Mouse (Mus musculus) left cerebral cortex, postnatal 10 days (tissue): ENCODE results near the gene Prx. TPM values are rescaled to one million over a fixed set of nuclear protein-coding genes. Genes with fewer than 3 reads are reported as not detected.

Source experiments
- DNase-seq, 2 experiments: peaks; one replicate each; pipeline ENCODE4 v3.0.0; 2021 to 2022; ENCODE audit warnings: low spot score in 2 of 2, mixed read lengths in 1 of 2; ENCODE audit errors: extremely low spot score in 1 of 2
- intact Hi-C: fragments of 180-260 bp; cut with DNase I; formaldehyde crosslinking; loops from one replicate; pipeline ENCODE4 v1.15.1; 2025
- total RNA-seq, 2 experiments: library from RNA; stranded (reverse); gene quantifications; 2 replicates each; pipeline ENCODE4 v1.2.3; 2021

The Prx gene
- total RNA-seq = 1 to 10 TPM; 1.4 TPM

- DNase-seq = no peak
- intact Hi-C loops = no loop called here
Observed at GRCm38 (mm10) chr7:27499036-27499435, at the start of gene Prx. TSS of gene Prx (plus strand) at chr7:27499324.

DNA sequence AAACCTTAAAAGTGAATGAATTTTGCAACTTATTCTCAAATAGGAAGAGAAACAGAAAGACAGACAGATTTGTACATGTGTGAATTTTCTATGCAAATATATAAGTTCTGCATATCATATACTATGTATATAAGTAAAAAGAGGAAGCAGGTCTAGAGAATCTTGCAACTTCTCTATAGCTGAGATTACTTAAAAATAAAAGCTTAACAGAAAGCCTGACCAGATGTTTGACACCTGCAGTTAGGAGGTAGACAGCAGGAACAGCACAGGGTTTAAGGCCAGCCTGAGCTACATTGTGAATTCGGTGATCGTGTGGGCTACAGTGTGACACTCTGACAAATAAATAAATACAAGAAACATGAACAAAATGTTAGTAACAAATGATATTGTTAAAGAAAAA lies 47.8 kb upstream of the Prx start:
- intact Hi-C loops = no loop called here
- no peak for DNase-seq

DNA sequence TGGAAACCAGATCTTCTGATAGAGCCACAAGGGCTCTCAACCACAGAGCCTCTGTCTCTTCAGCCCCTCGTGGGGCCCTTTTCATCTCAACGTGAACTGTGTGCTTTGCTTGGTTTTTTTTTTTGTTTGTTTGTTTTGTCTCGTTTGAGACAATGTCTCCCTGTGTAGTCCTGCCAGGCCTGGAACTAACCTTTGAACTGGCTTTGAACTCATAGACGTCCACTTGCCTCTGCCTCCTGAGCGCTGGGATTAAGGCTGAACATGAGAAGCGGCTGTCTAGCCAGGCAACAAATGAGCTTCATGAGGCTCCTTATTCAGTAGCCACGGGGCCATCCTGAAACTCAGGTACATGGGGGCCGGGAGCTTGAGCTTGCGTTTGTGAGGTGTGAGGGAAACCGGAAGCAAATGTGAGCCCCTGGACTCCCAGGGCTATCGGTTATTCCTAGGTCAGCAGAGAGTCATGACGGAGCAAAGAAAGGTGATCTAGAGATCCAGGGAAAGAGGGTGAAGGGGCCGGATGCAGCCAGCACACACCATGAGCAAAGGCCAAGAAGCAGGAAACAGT lies 46.8 kb upstream of the Prx start:
- no peak for DNase-seq
- intact Hi-C loops = no loop called here

DNA sequence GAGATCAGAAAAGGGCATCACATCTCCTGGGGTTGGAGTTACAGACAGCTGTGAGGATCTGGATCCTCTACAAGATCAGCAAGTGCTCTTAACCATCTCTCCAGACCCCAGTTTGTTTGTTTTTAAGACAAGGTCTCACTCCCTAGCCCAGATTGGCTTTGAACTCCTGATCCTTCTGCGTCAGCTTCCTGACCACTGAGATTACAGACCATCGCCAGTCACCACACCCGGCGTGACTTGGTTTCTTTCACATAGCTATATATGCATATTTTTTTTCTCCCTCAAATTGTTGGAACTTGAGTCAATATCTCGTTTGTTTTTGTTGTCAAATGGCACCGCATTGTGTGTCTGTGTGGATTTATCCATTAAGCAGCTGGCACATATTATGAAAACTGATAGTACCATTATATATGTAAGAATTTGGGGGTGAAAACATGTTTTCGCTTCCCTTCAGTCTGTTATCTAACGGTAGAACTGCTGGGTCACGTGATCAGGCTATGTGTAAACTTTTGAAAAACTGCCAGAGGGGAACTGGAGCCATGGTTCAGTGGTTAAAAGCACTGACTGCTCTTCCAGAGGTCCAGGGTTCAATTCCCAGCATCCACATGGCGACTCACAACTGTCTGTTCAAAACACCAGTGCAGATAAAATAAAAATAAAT lies 44.5 kb upstream of the Prx start:
- DNase-seq = no peak
- intact Hi-C loops = no loop called here

DNA sequence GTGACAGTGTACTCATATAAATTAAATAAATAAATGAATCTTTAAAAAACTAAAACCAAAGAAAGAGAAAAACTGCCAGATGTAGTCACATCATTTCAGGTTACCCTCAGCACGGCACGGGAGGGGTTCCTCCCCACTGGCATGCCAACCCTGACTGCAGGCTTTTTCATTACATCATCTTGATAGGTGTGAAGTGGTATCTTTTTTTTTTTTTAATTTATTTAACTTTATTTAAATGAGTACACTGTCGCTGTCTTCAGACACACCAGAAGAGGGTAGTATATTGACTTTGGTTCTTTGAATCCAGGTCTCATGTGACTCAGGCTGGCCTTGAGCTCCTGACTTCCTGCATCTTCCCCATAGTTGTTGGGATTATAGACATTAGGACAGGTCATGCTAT lies 43.9 kb upstream of the Prx start:
- no peak for DNase-seq
- intact Hi-C loops = no loop called here

DNA sequence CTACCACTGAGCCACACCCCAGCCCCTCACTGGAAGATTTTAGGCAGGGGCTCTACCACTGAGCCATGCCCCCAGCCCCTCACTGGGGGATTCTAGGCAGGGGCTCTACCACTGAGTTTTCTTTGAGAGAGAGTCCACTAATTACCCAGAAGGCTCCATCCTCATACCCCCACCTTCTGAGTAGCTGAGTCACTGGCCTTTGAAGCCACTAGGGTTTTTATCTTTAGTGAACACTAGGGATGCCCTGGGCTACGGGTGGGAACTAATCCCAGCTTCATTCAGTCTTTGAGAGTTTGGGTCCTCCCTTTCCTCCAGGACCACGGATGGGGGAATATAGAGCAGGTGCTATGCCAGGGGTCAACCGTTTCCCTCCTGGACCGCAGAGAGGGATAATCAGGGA lies 40.5 kb upstream of the Prx start:
- intact Hi-C loops = no loop called here
- DNase-seq = no peak

DNA sequence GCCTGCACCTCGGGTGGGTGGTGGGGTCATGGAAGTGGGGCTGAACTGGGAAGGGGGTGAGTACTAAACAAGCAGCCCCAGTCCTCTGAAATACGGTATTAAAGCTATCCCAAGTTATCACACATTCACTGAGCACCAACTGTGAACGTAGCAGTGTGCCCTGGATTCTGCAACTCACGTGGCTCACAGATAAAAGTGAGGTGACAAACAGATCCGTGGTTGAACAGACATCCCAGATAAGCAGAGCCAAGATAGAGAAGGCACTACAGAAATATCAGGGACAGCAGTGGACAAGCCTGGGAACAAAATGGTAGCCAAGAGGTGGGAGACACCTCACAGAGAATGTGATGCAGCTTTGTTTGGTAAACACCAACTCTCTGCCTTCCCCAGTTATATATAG lies 39.5 kb upstream of the Prx start:
- no peak for DNase-seq
- intact Hi-C loops = no loop called here

GRCm38 (mm10) chr7:27460477-27460876 lies 38.6 kb upstream of the Prx start:
- DNase-seq = no peak
- intact Hi-C loops = no loop called here

DNA sequence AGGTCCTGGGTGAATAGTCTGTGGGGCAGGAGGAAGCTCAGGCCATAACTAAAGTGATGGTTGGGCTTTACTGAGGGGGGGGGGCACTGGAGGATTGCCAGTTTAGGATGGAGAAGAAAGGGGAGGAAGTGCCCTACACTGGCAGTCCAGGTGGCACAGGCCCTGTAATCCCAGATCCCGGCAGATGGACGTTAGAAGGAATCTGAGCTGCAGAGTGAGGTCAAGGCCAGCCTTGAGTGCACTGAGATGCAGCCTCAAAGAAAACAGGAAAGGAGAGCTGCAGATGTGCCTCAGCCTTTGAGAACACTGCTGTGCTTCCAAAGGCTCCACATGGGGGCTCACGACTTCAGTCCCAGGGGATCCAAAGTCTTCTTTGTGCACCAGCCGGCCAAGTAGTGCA lies 31.5 kb upstream of the Prx start:
- intact Hi-C loops = no loop called here
- no peak for DNase-seq

DNA sequence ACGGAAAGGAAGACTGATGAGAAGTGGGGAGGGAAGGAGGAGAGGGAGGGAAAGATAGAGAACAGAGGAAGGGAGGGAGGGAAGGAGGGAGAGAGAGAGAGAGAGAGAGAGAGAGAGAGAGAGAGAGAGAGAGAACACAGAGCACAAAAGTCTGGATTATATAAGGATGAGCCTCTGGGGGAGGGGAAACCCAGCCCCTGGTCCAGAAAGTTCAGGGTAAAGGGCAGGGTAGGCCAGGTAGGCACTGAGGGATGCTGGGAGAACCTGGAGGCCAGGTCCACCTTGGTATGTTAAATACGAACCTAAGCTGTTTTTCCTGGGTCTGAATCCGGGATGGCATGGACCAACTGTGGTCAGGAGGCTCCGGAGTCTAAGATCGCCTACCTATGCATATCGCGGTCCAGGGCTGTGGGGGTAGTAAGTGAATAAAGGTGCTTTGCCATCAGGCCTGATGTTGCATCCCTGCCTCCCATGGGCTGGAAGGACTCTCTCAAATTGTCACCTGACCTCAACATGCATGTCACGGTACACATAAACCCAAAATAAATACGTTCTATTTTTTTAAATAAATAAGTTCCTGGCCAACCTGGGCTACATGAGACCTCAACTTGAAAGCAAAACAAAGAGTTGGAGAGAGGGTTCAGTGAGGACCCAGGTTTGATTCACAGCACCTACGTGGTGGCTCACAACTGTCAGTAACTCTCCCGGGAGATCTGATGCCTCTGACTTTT lies 27.6 kb upstream of the Prx start:
- intact Hi-C loops = loop anchor here (5.0 kb wide), 1 partner anchor 121 kb away; the partner anchor contains the start of gene Akt2
- DNase-seq = no peak

DNA sequence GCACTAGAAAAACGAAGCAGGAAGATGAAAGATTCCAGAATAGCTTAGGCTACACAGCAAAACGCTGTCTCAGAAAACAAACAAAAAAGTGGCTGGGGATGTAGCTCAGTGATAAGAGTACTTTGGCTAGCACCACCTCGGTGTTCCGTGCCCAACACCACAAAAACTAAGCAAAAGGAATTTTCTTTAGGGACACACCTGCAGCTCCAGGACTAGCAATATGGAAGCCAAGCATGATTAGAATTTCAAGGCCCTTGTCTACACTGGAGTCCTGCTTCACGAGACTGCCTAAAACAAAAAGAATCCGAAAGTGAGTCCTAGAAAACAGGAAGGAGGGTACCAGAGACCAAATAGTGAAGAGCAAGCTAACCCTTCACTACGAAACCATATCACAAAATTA lies 26.5 kb upstream of the Prx start:
- no peak for DNase-seq
- intact Hi-C loops = loop anchor here (5.0 kb wide), 1 partner anchor 120 kb away; the partner anchor contains the start of gene Akt2

GRCm38 (mm10) chr7:27473156-27473834 lies 25.8 kb upstream of the Prx start, which contains the start of gene Sertad3:
TSS of gene Sertad3 (plus strand) at chr7:27473768.
- peak; percentile 98 to 100 for DNase-seq
- intact Hi-C loops = loop anchor here (5.0 kb wide), 1 partner anchor 119 kb away; the partner anchor contains the start of gene Akt2

DNA sequence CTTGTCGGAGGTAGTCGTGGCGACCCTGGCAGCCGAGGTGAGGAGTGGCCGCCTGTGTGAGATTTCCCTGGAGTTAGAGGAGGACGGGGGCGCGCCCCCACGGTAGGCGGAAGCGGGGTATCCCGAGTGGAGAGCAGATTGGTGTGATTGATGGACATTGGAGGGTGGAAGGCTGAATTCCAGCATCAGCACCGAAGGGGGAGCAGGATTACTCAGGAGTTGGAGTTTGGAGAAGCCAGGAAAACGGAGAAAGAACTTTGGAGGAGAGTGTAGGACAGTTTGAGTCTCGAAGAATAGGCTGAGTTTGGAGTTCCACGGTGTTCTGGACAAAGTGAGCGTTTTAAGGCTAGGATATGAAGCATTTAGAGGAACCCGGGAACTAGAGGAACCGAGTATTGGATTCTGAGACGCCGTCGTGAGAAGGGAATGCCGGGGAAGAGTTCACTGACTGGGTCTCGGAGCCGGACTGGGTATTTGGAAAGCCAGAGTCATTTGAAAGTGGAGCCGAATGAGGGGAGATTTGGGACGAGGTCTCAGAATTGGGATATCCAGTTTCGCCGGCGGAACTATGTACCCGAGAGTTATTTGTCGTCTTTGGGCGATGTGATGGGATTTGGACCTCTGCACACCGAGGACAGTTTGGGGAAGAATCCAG lies 25.2 kb upstream of the Prx start:
- no peak for DNase-seq

DNA sequence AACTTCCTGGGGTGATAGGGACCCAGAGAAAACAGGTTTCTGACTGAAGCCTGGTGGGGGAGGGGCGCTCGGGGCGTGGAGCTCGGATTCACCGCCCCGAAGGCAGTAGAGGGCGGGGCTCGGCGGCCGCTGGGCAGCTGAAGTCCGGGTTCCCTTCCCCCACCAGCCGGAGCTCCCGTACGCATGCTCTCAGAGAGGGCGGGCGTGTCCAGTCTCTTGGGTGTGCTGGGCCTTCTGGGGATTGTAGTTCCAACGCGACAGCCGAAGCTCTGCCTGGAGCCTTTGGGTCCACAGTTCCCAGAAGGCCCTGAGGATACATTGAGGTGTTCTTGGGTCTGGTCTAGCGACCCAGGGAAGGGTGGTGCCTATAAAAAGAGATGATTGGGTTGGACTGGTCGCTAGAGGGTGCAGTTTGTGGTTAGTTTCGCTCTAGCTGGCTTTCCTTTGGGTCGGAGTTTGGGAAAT lies 24.6 kb upstream of the Prx start:
- DNase-seq = peak; percentile 96 to 99
- intact Hi-C loops = loop anchor here (5.0 kb wide), 1 partner anchor 118 kb away; the partner anchor contains the start of gene Akt2

More for the DNA sequence above, 25.2 kb upstream of the Prx start:
- intact Hi-C loops = loop anchor here (5.0 kb wide), 1 partner anchor 118 kb away; the partner anchor contains the start of gene Akt2

GRCm38 (mm10) chr7:27475596-27475995 lies 23.5 kb upstream of the Prx start:
- intact Hi-C loops = no loop called here
- DNase-seq = no peak

- no peak for DNase-seq
- intact Hi-C loops = no loop called here
Observed at GRCm38 (mm10) chr7:27476098-27476635, 23.0 kb upstream of the Prx start.

- intact Hi-C loops = no loop called here
- DNase-seq = no peak
Observed at GRCm38 (mm10) chr7:27478561-27478960, 20.6 kb upstream of the Prx start.

DNA sequence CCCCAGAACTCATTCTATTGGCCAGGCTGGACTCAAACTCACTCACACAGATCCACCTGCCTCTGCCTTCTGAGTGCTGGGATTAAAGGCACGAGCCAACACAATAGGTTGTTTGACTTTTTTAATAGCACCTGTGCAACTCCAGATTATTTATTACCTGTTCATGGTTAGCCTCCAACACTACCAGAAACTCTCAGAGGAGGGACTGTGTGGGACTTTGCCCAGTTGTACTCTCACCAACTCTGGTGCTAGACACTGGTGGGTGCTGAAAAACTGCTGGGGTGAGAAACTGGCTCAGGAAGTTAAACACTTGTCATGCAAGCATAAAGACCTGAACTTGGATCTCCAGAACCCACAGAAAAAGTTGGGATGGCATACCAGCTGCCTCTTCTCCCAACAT lies 19.4 kb upstream of the Prx start:
- DNase-seq = no peak
- intact Hi-C loops = no loop called here
